Mouse (Mus musculus) embryonic facial prominence, embryonic 12.5 days (tissue): ENCODE measurements around the gene Ccdc159. TPM values are rescaled to one million over a fixed set of nuclear protein-coding genes. Genes with fewer than 3 reads are reported as not detected.
A peak's percentile ranks its signal among the peaks of the same experiment; 100 is the strongest.

Source experiments
- ATAC-seq: fragments of 200-750 bp; cut with Nextera tagmentation; 2 replicates; pipeline ENCODE4 v1.8.0; 2017; ENCODE audit not compliant: insufficient number of reproducible peaks, insufficient read depth, low FRiP score, low TSS enrichment
- H3K27ac ChIP-seq: fragments of 300-500 bp; sonication (generic); 2 replicates; pipeline ENCODE4 v1.5.1; 2016; ENCODE audit warnings: mild to moderate bottlenecking
- H3K27me3 ChIP-seq: fragments of 300-500 bp; sonication (generic); 2 replicates; pipeline ENCODE4 v1.6.1; 2016; ENCODE audit warnings: mild to moderate bottlenecking, moderate library complexity
- H3K36me3 ChIP-seq: fragments of 300-500 bp; sonication (generic); 2 replicates; pipeline ENCODE4 v1.6.1; 2016; ENCODE audit warnings: mild to moderate bottlenecking
- H3K4me1 ChIP-seq: fragments of 300-500 bp; sonication (generic); 2 replicates; pipeline ENCODE4 v1.6.1; 2016
- H3K4me2 ChIP-seq: fragments of 300-500 bp; sonication (generic); replicated peaks from 2 replicates; pipeline ENCODE4 v1.6.1; 2016; ENCODE audit warnings: mild to moderate bottlenecking, moderate library complexity
- H3K4me3 ChIP-seq: fragments of 300-500 bp; sonication (generic); 2 replicates; pipeline ENCODE4 v1.5.1; 2016; ENCODE audit warnings: mild to moderate bottlenecking
- H3K9ac ChIP-seq: fragments of 300-500 bp; sonication (generic); 2 replicates; pipeline ENCODE4 v1.6.1; 2016; ENCODE audit warnings: mild to moderate bottlenecking, moderate library complexity
- H3K9me3 ChIP-seq: fragments of 300-500 bp; sonication (generic); 2 replicates; pipeline ENCODE4 v1.6.1; 2016; ENCODE audit warnings: mild to moderate bottlenecking, moderate library complexity
- WGBS: fragments of 180-500 bp; shearing (Covaris S2); methylation state at CpG from one replicate; pipeline ENCODE4 v1.1.7; 2016; 5-methylcytosine and 5-hydroxymethylcytosine counted together
- polyA plus RNA-seq: library from polyadenylated mRNA; unstranded; fragments of >200 nt; fragmentation: Nextera tagmentation; extraction: Ambion mirVana; gene quantifications from 2 replicates; pipeline ENCODE4 v1.2.1, GENCODE M21; 2016

The Ccdc159 gene
- polyA plus RNA-seq, 1 experiment from 2014 or later: 5.6 TPM

- H3K9ac ChIP-seq: peak overlapping the region; percentile 46
- H3K27me3 ChIP-seq: peaks cover 51% of the 10 kb centered on the region
- H3K4me1 ChIP-seq: peaks cover 17% of the 10 kb centered on the region
- no peaks in the 10 kb centered on the region for H3K9me3 ChIP-seq
- ATAC-seq: peak; percentile 62
- H3K36me3 ChIP-seq: no peaks in the 10 kb centered on the region
- WGBS: 2% methylated on average over 34 of the region's 34 CpGs
- H3K4me3 ChIP-seq: peak overlapping the region; percentile 47
- H3K27ac ChIP-seq: no peak overlapping the region
- H3K4me2 ChIP-seq: peak overlapping the region; percentile 81
Observed at GRCm38 (mm10) chr9:21962416-21963059, 35.3 kb downstream of the Ccdc159 start.

- peaks cover 17% of the 10 kb centered on the region for H3K4me1 ChIP-seq
- peak within 1 kb of the TSS; percentile 47 for H3K4me3 ChIP-seq
- H3K9ac ChIP-seq: peak within 1 kb of the TSS; percentile 46
- no peak for ATAC-seq
- H3K27ac ChIP-seq: no peak within 1 kb of the TSS
- H3K9me3 ChIP-seq: no peaks in the 10 kb centered on the region
- WGBS: 20% methylated on average over 8 of the region's 8 CpGs
- no peaks in the 10 kb centered on the region for H3K36me3 ChIP-seq
- H3K4me2 ChIP-seq: peak within 1 kb of the TSS; percentile 81
- H3K27me3 ChIP-seq: peaks cover 51% of the 10 kb centered on the region
Observed at GRCm38 (mm10) chr9:21963417-21963816, 36.1 kb downstream of the Ccdc159 start, which contains the start of gene Epor. Gene Epor (minus strand): TSS chr9:21963506.

GRCm38 (mm10) chr9:21968883-21969282, 41.6 kb downstream of the Ccdc159 start:
- Histone ChIP-seq H3K4me1 (no peaks in the 10 kb centered on the region), H3K36me3 (no peaks in the 10 kb centered on the region), H3K4me2 (no peak overlapping the region), H3K27me3 (no peaks in the 10 kb centered on the region), H3K9me3 (no peaks in the 10 kb centered on the region), H3K27ac (no peak overlapping the region), H3K4me3 (no peak overlapping the region), H3K9ac (no peak overlapping the region)
- no peak for ATAC-seq
- WGBS: 60% methylated on average over 6 of the region's 6 CpGs

- Histone ChIP-seq H3K4me3 (no peak overlapping the region), H3K27me3 (no peaks in the 10 kb centered on the region), H3K4me1 (no peaks in the 10 kb centered on the region), H3K4me2 (no peak overlapping the region), H3K9me3 (no peaks in the 10 kb centered on the region), H3K36me3 (no peaks in the 10 kb centered on the region), H3K27ac (no peak overlapping the region), H3K9ac (no peak overlapping the region)
- WGBS: 89% methylated on average over 4 of the region's 4 CpGs
- ATAC-seq: no peak
Observed at GRCm38 (mm10) chr9:21969304-21969703, 42.0 kb downstream of the Ccdc159 start.

- Histone ChIP-seq H3K4me2 (no peak overlapping the region), H3K27me3 (no peaks in the 10 kb centered on the region), H3K9me3 (no peaks in the 10 kb centered on the region), H3K4me1 (no peaks in the 10 kb centered on the region), H3K4me3 (no peak overlapping the region), H3K36me3 (no peaks in the 10 kb centered on the region), H3K27ac (no peak overlapping the region), H3K9ac (no peak overlapping the region)
- ATAC-seq: no peak
- 87% methylated on average over 10 of the region's 10 CpGs for WGBS
Observed at GRCm38 (mm10) chr9:21976626-21977175, 49.4 kb downstream of the Ccdc159 start.

GRCm38 (mm10) chr9:21977331-21977730, 50.1 kb downstream of the Ccdc159 start:
- no peak overlapping the region for H3K4me2 ChIP-seq
- H3K4me1 ChIP-seq: no peaks in the 10 kb centered on the region
- no peaks in the 10 kb centered on the region for H3K36me3 ChIP-seq
- H3K4me3 ChIP-seq: no peak overlapping the region
- 82% methylated on average over 5 of the region's 5 CpGs for WGBS
- H3K9ac ChIP-seq: no peak overlapping the region
- no peaks in the 10 kb centered on the region for H3K9me3 ChIP-seq
- no peak for ATAC-seq
- H3K27me3 ChIP-seq: no peaks in the 10 kb centered on the region
- no peak overlapping the region for H3K27ac ChIP-seq

GRCm38 (mm10) chr9:21977972-21978371, 50.7 kb downstream of the Ccdc159 start:
- ATAC-seq: no peak
- Histone ChIP-seq H3K9me3 (no peaks in the 10 kb centered on the region), H3K27ac (no peak overlapping the region), H3K4me3 (no peak overlapping the region), H3K9ac (no peak overlapping the region), H3K36me3 (no peaks in the 10 kb centered on the region), H3K4me1 (no peaks in the 10 kb centered on the region), H3K4me2 (no peak overlapping the region), H3K27me3 (no peaks in the 10 kb centered on the region)
- 29% methylated on average over 2 of the region's 2 CpGs for WGBS

GRCm38 (mm10) chr9:21978398-21979128, 51.3 kb downstream of the Ccdc159 start:
- 94% methylated on average over 4 of the region's 4 CpGs for WGBS
- Histone ChIP-seq H3K27me3 (no peaks in the 10 kb centered on the region), H3K4me1 (no peaks in the 10 kb centered on the region), H3K4me2 (no peak overlapping the region), H3K9ac (no peak overlapping the region), H3K27ac (no peak overlapping the region), H3K36me3 (no peaks in the 10 kb centered on the region), H3K9me3 (no peaks in the 10 kb centered on the region), H3K4me3 (no peak overlapping the region)
- ATAC-seq: no peak

- Histone ChIP-seq H3K36me3 (no peaks in the 10 kb centered on the region), H3K4me3 (no peak overlapping the region), H3K9me3 (no peaks in the 10 kb centered on the region), H3K27ac (no peak overlapping the region), H3K4me1 (peaks cover 9% of the 10 kb centered on the region), H3K9ac (no peak overlapping the region), H3K27me3 (peaks cover 46% of the 10 kb centered on the region), H3K4me2 (no peak overlapping the region)
- no peak for ATAC-seq
- WGBS: 18% methylated on average over 3 of the region's 3 CpGs
Observed at GRCm38 (mm10) chr9:21983911-21984310, 56.6 kb downstream of the Ccdc159 start.

Other genes with a start within 250 kb of the Ccdc159 start
- gene Ldlr, start 204.0 kb upstream of the Ccdc159 start, polyA plus RNA-seq: 33.5 and 36.8 TPM in 2 replicates
- gene Spc24, start 167.2 kb upstream of the Ccdc159 start, polyA plus RNA-seq: 117 and 126 TPM in 2 replicates
- gene Kank2, start 128.7 kb upstream of the Ccdc159 start, polyA plus RNA-seq: 20.4 and 21.6 TPM in 2 replicates
- 0.96 and 1.7 TPM in 2 replicates for gene Angptl8, start 92.0 kb upstream of the Ccdc159 start, polyA plus RNA-seq
- 30.8 and 33.3 TPM in 2 replicates for gene Dock6, start 74.8 kb upstream of the Ccdc159 start, polyA plus RNA-seq
- gene Rab3d, start 9.3 kb upstream of the Ccdc159 start, polyA plus RNA-seq: 10.2 and 11.1 TPM in 2 replicates
- 40.5 and 42.4 TPM in 2 replicates for gene Tmem205, start 85 bp downstream of the Ccdc159 start, polyA plus RNA-seq
- 15.9 and 16.2 TPM in 2 replicates for gene Plppr2, start 9.6 kb downstream of the Ccdc159 start, polyA plus RNA-seq
- 5.6 and 7.0 TPM in 2 replicates for gene Swsap1, start 28.3 kb downstream of the Ccdc159 start, polyA plus RNA-seq
- gene Epor, start 36.0 kb downstream of the Ccdc159 start, polyA plus RNA-seq: 6.6 and 7.8 TPM in 2 replicates
- gene Rgl3, start 62.0 kb downstream of the Ccdc159 start, polyA plus RNA-seq: 1.3 and 1.4 TPM in 2 replicates
- 2.0 and 2.2 TPM in 2 replicates for gene Ccdc151, start 75.2 kb downstream of the Ccdc159 start, polyA plus RNA-seq
- 113 and 115 TPM in 2 replicates for gene Prkcsh, start 75.3 kb downstream of the Ccdc159 start, polyA plus RNA-seq
- 6.4 and 8.2 TPM in 2 replicates for gene Elavl3, start 124.6 kb downstream of the Ccdc159 start, polyA plus RNA-seq
- not detected in 2 replicates for gene Gm49318, start 143.8 kb downstream of the Ccdc159 start, polyA plus RNA-seq
- gene Zfp653, start 143.9 kb downstream of the Ccdc159 start, polyA plus RNA-seq: 15.0 and 15.8 TPM in 2 replicates
- gene Ecsit, start 158.0 kb downstream of the Ccdc159 start, polyA plus RNA-seq: 36.7 and 38.0 TPM in 2 replicates
- gene Cnn1, start 171.7 kb downstream of the Ccdc159 start, polyA plus RNA-seq: 2.1 and 3.3 TPM in 2 replicates
- gene Elof1, start 189.7 kb downstream of the Ccdc159 start, polyA plus RNA-seq: 185 and 200 TPM in 2 replicates
- gene Acp5, start 208.2 kb downstream of the Ccdc159 start, polyA plus RNA-seq: 8.2 and 8.5 TPM in 2 replicates
- gene Pigyl, start 229.4 kb downstream of the Ccdc159 start, polyA plus RNA-seq: 63.5 and 66.1 TPM in 2 replicates